Mouse (Mus musculus): ENCODE measurements around the gene Cgnl1. TPM values are rescaled to one million over a fixed set of nuclear protein-coding genes. Genes with fewer than 3 reads are reported as not detected.
"Not testable (repeated sequence)": the region's sequence is repeated elsewhere in the genome, so short reads cannot be mapped to it uniquely, and the experiment has no call there.

Cgnl1 gene
- polyA plus RNA-seq, 1 experiment from 2014 or later = 6.2 TPM

DNA sequence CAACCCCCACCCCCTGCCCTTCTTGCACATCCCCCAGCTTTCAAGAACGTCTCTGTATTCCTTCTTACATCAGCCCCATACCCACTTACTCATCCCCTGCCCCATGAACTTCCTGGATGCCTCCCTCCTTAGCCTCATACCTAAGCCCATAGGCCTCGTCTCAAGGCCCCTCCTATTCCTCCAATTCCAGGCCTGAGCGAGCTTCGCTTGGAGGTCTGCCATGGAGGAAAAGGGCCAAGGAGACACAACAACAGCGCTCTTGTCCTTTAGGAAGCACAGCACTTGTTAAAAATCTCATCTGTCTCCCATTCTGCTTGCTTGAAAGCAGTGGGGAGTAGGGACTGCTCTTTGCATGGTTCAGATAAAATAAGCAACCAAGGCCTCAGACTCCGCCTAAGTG, 143.1 kb downstream of the Cgnl1 start:
- WGBS = 72% methylated on average over 6 of the region's 6 CpGs
- no peaks in the 10 kb centered on the region for H3K27me3 ChIP-seq (replicated peaks)
- H3K4me3 ChIP-seq = no peak overlapping the region
- H3K9me3 ChIP-seq = no peaks in the 10 kb centered on the region
- no peak for ATAC-seq (replicated peaks)
- no peak overlapping the region for H3K4me2 ChIP-seq
- H3K36me3 ChIP-seq (replicated peaks) = no peaks in the 10 kb centered on the region
- no peak overlapping the region for H3K9ac ChIP-seq
- no peaks in the 10 kb centered on the region for H3K4me1 ChIP-seq
- H3K27ac ChIP-seq = no peak overlapping the region

- ATAC-seq (replicated peaks) = no peak
- no peak overlapping the region for H3K4me3 ChIP-seq
- H3K36me3 ChIP-seq (replicated peaks) = no peaks in the 10 kb centered on the region
- H3K27ac ChIP-seq = no peak overlapping the region
- 88% methylated on average over 6 of the region's 6 CpGs for WGBS
- no peak overlapping the region for H3K4me2 ChIP-seq
- no peak overlapping the region for H3K9ac ChIP-seq
- H3K4me1 ChIP-seq = no peaks in the 10 kb centered on the region
- no peaks in the 10 kb centered on the region for H3K27me3 ChIP-seq (replicated peaks)
- no peaks in the 10 kb centered on the region for H3K9me3 ChIP-seq
Observed at GRCm38 (mm10) chr9:71625961-71626360, 145.4 kb downstream of the Cgnl1 start.

- Histone ChIP-seq H3K27me3 (replicated peaks) (no peaks in the 10 kb centered on the region), H3K4me3 (no peak overlapping the region), H3K4me2 (no peak overlapping the region), H3K4me1 (no peaks in the 10 kb centered on the region), H3K9me3 (no peaks in the 10 kb centered on the region), H3K27ac (no peak overlapping the region), H3K36me3 (replicated peaks) (no peaks in the 10 kb centered on the region), H3K9ac (no peak overlapping the region)
- WGBS = 51% methylated on average over 10 of the region's 10 CpGs
- no peak for ATAC-seq (replicated peaks)
Observed at GRCm38 (mm10) chr9:71624793-71625495, 146.5 kb downstream of the Cgnl1 start.

GRCm38 (mm10) chr9:71623871-71624569, 147.4 kb downstream of the Cgnl1 start:
- Histone ChIP-seq H3K27me3 (replicated peaks) (no peaks in the 10 kb centered on the region), H3K4me2 (no peak overlapping the region), H3K9ac (no peak overlapping the region), H3K36me3 (replicated peaks) (no peaks in the 10 kb centered on the region), H3K27ac (no peak overlapping the region), H3K4me1 (no peaks in the 10 kb centered on the region), H3K9me3 (no peaks in the 10 kb centered on the region), H3K4me3 (no peak overlapping the region)
- ATAC-seq (replicated peaks) = peak; percentile 62; the same call in 1 of the 2 replicates
- 47% methylated on average over 4 of the region's 4 CpGs for WGBS

DNA sequence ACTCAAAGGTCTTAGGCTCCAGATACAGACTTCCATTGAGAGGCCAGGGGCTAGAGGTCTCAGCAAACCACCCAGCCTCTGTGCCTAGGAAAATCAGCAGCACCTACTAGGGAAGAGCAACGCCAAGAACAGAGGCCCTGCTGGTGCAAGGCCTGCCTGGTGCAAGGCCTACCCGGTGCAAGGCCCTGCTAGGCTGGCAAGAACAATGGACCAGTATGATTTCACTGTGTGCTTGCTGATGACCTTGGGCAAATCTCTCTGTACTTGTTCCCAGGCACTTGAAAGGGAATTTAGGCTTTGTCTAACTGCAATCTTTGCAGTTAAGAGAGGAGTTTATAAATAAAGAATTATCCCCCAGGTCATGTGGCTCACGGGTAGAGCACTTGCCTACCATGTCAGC, 148.8 kb downstream of the Cgnl1 start:
- no peaks in the 10 kb centered on the region for H3K9me3 ChIP-seq
- ATAC-seq (replicated peaks) = no peak
- H3K4me2 ChIP-seq = no peak overlapping the region
- no peaks in the 10 kb centered on the region for H3K36me3 ChIP-seq (replicated peaks)
- 61% methylated on average over 3 of the region's 3 CpGs for WGBS
- no peaks in the 10 kb centered on the region for H3K4me1 ChIP-seq
- no peak overlapping the region for H3K4me3 ChIP-seq
- no peak overlapping the region for H3K9ac ChIP-seq
- no peaks in the 10 kb centered on the region for H3K27me3 ChIP-seq (replicated peaks)
- H3K27ac ChIP-seq = no peak overlapping the region

GRCm38 (mm10) chr9:71621968-71622367, 149.4 kb downstream of the Cgnl1 start:
- Histone ChIP-seq H3K27ac (no peak overlapping the region), H3K4me3 (no peak overlapping the region), H3K9me3 (no peaks in the 10 kb centered on the region), H3K9ac (no peak overlapping the region), H3K4me2 (no peak overlapping the region), H3K27me3 (replicated peaks) (no peaks in the 10 kb centered on the region), H3K4me1 (no peaks in the 10 kb centered on the region), H3K36me3 (replicated peaks) (no peaks in the 10 kb centered on the region)
- ATAC-seq (replicated peaks) = no peak
- 86% methylated on average over 4 of the region's 4 CpGs for WGBS

DNA sequence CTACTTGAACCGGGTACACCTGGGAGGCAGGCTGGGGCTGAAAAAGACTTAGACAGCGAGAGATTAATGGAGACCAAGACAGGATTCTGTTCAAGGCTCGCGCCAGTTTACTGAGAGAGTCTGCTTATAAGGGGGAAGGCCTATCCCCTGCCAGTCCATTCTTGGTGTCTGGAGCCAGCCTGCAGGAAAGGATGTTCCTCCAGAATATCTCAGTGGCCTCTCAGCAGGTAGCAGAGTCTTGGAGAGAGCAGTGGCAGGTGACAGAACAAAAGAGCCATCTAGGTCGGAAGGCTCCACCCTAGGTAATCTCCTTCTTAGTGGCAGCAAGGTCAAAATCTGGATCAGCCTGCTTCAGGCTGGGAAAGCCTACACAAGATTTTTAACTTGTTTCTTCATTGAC, 151.3 kb downstream of the Cgnl1 start:
- not testable (repeated sequence) for H3K36me3 ChIP-seq (replicated peaks); H3K9ac ChIP-seq; H3K27me3 ChIP-seq (replicated peaks); H3K27ac ChIP-seq; H3K9me3 ChIP-seq; H3K4me3 ChIP-seq; H3K4me2 ChIP-seq; ATAC-seq (replicated peaks); H3K4me1 ChIP-seq
- WGBS = 83% methylated on average over 5 of the region's 5 CpGs

DNA sequence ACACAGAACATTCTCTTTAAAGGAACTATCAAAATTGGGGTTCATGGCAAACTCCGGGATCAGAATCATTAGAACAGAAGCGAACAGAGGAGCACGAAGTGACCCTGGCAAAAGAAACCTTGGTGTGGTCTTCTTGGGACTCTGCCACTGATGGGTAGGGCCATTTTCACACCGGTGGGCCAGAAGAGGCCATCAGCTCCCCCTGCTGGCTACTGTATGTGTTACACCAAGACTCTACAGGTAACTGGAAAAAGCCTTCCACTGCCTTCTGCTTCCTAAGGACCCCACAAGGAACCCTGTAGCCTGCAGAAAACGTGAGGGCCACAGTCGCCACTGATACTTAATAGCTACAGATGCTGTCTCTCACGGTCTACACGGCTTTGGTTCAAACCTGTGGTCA, 154.0 kb downstream of the Cgnl1 start:
- ATAC-seq (replicated peaks) = no peak
- no peaks in the 10 kb centered on the region for H3K4me1 ChIP-seq
- H3K27ac ChIP-seq = no peak overlapping the region
- H3K9ac ChIP-seq = no peak overlapping the region
- H3K4me2 ChIP-seq = no peak overlapping the region
- 57% methylated on average over 8 of the region's 8 CpGs for WGBS
- no peaks in the 10 kb centered on the region for H3K9me3 ChIP-seq
- H3K36me3 ChIP-seq (replicated peaks) = no peaks in the 10 kb centered on the region
- no peaks in the 10 kb centered on the region for H3K27me3 ChIP-seq (replicated peaks)
- H3K4me3 ChIP-seq = no peak overlapping the region

DNA sequence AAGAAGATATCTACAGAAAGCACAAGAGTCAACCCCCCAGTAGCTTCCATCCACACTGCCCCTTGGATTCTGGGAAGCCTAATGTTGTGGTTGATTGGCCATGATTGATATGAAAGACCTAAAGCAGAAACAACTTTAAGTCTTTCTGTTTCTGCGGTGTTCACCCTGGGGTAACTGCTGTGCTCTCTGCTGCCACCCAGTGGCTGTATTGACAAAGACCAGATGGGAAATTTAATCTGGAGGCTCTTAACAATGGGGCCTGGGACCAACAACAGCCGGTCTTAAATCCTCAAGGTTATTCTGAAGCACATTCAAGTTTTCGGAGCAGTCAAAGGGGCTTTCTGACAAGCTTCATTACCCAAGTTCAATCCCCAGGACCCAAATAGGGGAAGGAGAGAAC, 155.2 kb downstream of the Cgnl1 start:
- no peak overlapping the region for H3K4me3 ChIP-seq
- no peaks in the 10 kb centered on the region for H3K27me3 ChIP-seq (replicated peaks)
- H3K4me1 ChIP-seq = no peaks in the 10 kb centered on the region
- 6% methylated on average over 3 of the region's 3 CpGs for WGBS
- H3K9me3 ChIP-seq = no peaks in the 10 kb centered on the region
- no peak overlapping the region for H3K4me2 ChIP-seq
- ATAC-seq (replicated peaks) = no peak
- no peaks in the 10 kb centered on the region for H3K36me3 ChIP-seq (replicated peaks)
- no peak overlapping the region for H3K27ac ChIP-seq
- H3K9ac ChIP-seq = no peak overlapping the region

DNA sequence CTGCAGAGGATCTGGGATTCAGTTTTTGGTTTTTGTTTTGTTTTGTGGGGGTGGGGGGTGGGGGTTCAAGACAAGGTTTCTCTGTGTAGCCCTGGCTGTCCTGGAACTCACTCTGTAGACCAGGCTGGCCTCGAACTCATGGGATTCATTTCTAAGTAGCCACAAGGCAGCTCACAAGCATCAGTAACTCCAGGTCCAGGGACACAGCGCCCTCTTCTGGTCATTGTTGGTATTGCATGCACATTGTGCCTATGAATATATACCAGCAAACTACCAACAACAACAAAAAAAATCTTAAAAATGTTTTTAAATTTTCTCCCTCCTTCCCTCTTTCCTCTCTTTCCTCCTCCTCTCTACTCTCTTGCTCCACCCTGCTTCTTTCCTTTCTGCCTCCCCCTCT, 156.8 kb downstream of the Cgnl1 start:
- WGBS = 38% methylated on average over 2 of the region's 2 CpGs
- Histone ChIP-seq H3K27ac (no peak overlapping the region), H3K36me3 (replicated peaks) (no peaks in the 10 kb centered on the region), H3K9me3 (no peaks in the 10 kb centered on the region), H3K4me3 (no peak overlapping the region), H3K4me1 (no peaks in the 10 kb centered on the region), H3K4me2 (no peak overlapping the region), H3K9ac (no peak overlapping the region), H3K27me3 (replicated peaks) (no peaks in the 10 kb centered on the region)
- no peak for ATAC-seq (replicated peaks)

- no peaks in the 10 kb centered on the region for H3K4me1 ChIP-seq
- no peak overlapping the region for H3K4me2 ChIP-seq
- no peaks in the 10 kb centered on the region for H3K36me3 ChIP-seq (replicated peaks)
- no peak for ATAC-seq (replicated peaks)
- no peak overlapping the region for H3K9ac ChIP-seq
- H3K27me3 ChIP-seq (replicated peaks) = no peaks in the 10 kb centered on the region
- 90% methylated on average over 6 of the region's 6 CpGs for WGBS
- no peak overlapping the region for H3K27ac ChIP-seq
- H3K9me3 ChIP-seq = no peaks in the 10 kb centered on the region
- H3K4me3 ChIP-seq = no peak overlapping the region
Observed at GRCm38 (mm10) chr9:71612981-71613380, 158.4 kb downstream of the Cgnl1 start.

GRCm38 (mm10) chr9:71611876-71612275, 159.5 kb downstream of the Cgnl1 start:
- H3K27ac ChIP-seq = no peak overlapping the region
- no peaks in the 10 kb centered on the region for H3K36me3 ChIP-seq (replicated peaks)
- H3K9me3 ChIP-seq = no peaks in the 10 kb centered on the region
- no peak overlapping the region for H3K4me2 ChIP-seq
- 82% methylated on average over 4 of the region's 4 CpGs for WGBS
- no peaks in the 10 kb centered on the region for H3K27me3 ChIP-seq (replicated peaks)
- no peak for ATAC-seq (replicated peaks)
- H3K9ac ChIP-seq = no peak overlapping the region
- H3K4me1 ChIP-seq = no peaks in the 10 kb centered on the region
- H3K4me3 ChIP-seq = no peak overlapping the region

DNA sequence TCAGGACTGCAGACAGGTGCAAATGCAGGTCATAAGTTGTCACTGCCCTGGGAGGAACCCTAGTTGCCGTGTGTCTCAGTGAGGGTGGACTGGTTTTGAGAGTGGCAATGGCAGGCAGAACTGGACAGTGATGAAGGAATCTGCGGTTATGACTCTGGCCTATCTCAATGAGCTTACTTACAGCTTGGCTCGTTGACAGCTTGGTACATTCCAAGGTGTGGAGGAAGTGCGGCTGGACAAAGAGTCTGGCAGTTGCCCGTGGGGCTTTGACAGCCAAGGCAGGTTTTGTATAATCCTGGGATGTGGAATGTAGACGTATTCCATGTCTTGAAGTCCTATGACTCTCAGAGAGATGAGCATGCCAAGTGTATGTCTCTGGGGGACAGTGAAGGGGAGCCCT, 162.4 kb downstream of the Cgnl1 start:
- Histone ChIP-seq H3K4me1 (no peaks in the 10 kb centered on the region), H3K9me3 (no peaks in the 10 kb centered on the region), H3K4me2 (no peak overlapping the region), H3K9ac (no peak overlapping the region), H3K27ac (no peak overlapping the region), H3K4me3 (no peak overlapping the region), H3K27me3 (replicated peaks) (no peaks in the 10 kb centered on the region), H3K36me3 (replicated peaks) (no peaks in the 10 kb centered on the region)
- ATAC-seq (replicated peaks) = no peak
- WGBS = 81% methylated on average over 6 of the region's 6 CpGs
